Mouse (Mus musculus) gastrocnemius, postnatal 36 days (tissue): ENCODE data around the gene Spcs1. TPM values are rescaled to one million over a fixed set of nuclear protein-coding genes. Genes with fewer than 3 reads are reported as not detected.
A peak's percentile ranks its signal among the peaks of the same experiment; 100 is the strongest.

Source experiments
- DNase-seq, 2 experiments: peaks; one replicate each; pipeline ENCODE4 v3.0.0; 2022
- intact Hi-C: fragments of 180-260 bp; cut with DNase I; formaldehyde crosslinking; loops from one replicate; pipeline ENCODE4 v1.15.1; 2025
- long read RNA-seq, 2 experiments: library from polyadenylated mRNA; stranded (forward); transcript quantifications; one replicate each; pipeline ENCODE4 v2.0.0; 2021
- total RNA-seq, 2 experiments: library from RNA; stranded (reverse); gene quantifications; 2 replicates each; pipeline ENCODE4 v1.2.3; 2021

Spcs1 gene
- 100 to 1,000 TPM; 113 to 123 TPM for total RNA-seq
- long read RNA-seq, experiment 1, transcript Spcs1-204 (4 exons, 949 nt): major isoform, 242 of 254 reads
- long read RNA-seq, experiment 1, transcript Spcs1-207 (4 exons, 1,008 nt): minor isoform, 5 of 254 reads
- long read RNA-seq, experiment 1, partial matches to known transcripts: 4 of 254 reads
- long read RNA-seq, experiment 1, other reads (novel, unspliced or antisense): 3 of 254 reads
- long read RNA-seq, experiment 2, transcript Spcs1-204 (4 exons, 949 nt): major isoform, 264 of 277 reads
- long read RNA-seq, experiment 2, transcript Spcs1-207 (4 exons, 1,008 nt): minor isoform, 5 of 277 reads
- long read RNA-seq, experiment 2, partial matches to known transcripts: 2 of 277 reads
- long read RNA-seq, experiment 2, other reads (novel, unspliced or antisense): 5 of 277 reads

DNA sequence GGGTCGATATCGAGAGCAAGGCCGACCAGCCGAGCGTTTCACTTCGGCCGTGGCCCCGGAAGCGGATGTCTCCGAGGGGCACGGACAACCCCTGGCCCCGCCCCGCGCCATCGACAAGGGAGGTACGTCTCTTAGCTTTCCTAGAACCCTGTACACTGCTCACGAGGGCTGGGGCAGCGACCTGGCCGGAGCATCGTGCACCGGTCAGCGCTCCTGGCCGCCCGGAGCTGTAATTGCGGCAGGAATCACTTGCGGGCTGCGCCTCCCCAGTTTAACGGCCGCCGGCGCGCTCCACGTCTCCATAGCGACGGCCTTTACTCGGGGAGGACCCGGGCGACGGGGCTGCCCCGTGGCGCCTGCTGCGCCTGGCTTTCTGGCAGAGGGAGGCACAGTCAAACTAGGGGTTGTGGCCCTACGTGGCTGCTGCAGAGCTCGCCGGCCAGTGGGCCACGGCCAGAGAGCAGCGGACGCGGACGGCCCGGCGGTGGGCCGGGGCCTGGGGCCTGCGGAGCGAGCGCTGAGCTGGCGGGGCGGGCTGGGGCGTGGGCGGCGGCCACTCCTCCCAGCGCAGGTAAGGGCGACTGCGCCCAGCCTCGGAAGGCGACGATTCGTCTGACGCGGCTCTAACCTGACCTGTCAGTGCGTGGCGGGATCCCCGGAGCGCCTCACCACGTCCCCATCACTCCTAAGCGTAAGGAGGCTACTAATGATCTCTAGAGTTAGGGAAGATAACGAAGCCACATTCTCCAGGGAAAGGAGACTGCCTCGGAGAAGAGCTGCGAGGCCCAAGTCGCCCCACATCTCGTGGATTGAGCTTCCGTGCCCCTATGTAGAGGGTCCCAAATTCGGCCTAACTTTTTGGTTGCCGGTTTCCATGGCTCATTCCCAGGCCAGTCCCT is at the start of gene Spcs1, which contains the start of gene Glt8d1:
Spcs1 (minus strand) TSS at position 366 of the 899 bp plus-strand sequence.
Glt8d1 (plus strand) TSS at position 94 of the 899 bp plus-strand sequence.
- intact Hi-C loops: no loop called here

DNA sequence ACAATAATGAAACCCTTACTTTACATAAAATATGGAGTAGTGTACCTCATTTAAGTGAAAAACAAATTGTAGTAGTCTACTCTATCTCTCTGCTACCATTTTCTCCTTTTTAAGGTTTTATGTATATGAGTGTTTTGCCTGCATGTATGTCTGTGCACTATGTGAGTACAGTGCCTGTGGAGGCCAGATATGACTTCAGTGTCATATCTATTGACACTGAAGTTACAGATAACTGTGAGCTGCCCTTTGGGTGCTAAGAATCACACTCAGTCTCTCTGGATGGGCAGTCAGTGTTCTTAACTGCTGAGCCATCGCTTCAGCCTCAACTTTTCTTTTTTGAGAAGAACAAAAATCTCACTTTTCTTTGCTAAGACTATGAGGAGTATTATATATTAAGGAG is 44.3 kb upstream of the Spcs1 start:
- DNase-seq: no peak
- intact Hi-C loops: no loop called here

More for the DNA sequence above, at the start of gene Spcs1, which contains the start of gene Glt8d1:
- DNase-seq: peak; percentile 76 to 89

- intact Hi-C loops: no loop called here
- no peak for DNase-seq
Observed at GRCm38 (mm10) chr14:31045296-31045695, 43.8 kb upstream of the Spcs1 start.

- DNase-seq: no peak
- intact Hi-C loops: no loop called here
Observed at GRCm38 (mm10) chr14:31025785-31026184, 24.3 kb upstream of the Spcs1 start.

DNA sequence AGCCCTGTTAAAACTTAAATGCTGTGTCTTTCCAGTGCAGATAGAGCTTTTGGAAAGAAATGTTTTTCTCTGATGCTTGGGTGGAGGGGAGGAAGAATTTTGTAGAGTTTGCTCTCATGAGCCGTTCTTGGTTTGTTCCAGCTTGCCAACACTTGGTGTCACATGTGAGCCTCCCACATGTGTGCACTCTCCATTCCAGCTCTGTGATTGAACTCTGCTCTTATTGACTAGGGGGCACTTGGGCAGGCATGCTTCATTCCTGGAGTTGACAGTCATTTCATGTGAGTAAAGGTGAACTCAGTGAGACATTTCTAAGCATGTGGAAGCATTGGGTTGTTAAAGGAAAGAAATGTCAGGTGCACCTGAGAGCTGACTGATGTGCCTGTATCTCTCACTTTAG is 21.1 kb upstream of the Spcs1 start:
- no peak for DNase-seq
- intact Hi-C loops: loop anchor here (5.0 kb wide), 1 partner anchor 40 kb away; no protein-coding TSS in a partner anchor

DNA sequence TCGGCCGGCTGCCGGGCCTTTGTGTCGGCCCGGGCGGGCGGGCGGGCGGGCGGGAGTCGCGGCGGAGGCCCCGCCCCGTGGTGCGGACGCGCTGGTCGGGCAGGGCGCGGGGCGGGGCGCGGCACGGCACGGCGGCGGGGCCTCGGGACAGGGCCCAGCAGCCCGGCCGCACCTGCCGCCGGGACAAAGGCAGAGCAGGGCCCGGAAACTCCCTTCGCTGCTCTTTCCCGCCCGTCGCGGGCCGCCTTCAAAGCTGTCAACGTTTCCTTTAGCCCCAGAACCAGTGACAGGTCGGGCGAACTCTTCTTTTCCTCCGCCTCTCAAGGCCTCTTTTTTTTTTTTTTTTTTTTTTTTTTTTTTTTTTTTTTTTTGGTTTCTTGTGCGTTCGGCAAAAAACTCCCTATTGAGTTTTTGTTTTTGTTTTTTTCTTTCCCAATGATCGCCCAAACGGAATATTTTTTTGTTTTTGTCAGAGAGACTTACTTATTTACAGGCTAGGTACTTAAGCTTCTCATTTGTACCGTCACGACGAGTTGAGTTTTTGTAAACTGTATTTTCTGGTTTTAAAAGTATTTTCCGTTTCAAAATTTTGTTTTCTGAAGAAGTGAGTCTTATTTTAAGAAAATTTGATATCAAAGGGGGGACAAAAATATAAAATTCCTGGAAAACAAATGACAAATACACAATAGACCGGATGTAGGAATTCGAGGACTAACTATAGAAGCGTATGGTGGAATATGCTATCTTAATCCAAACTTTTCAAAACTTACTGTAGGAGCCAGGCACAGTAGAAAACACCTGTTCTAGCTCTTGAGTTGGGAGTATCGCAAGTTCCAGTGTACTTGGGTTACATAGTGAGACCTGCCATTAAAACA is 18.1 kb upstream of the Spcs1 start:
- intact Hi-C loops: loop anchor here (5.0 kb wide), 1 partner anchor 43 kb away; no protein-coding TSS in a partner anchor
- peak in 1 of 2 experiments; percentile 67 for DNase-seq

GRCm38 (mm10) chr14:31018860-31019291 is 17.4 kb upstream of the Spcs1 start, which contains the start of the genes Pbrm1 and Gnl3:
Gene Pbrm1 (plus strand): TSS chr14:31019138.
Gene Gnl3 (minus strand): TSS chr14:31019152.
- peak; percentile 92 to 95 for DNase-seq
- intact Hi-C loops: no loop called here

DNA sequence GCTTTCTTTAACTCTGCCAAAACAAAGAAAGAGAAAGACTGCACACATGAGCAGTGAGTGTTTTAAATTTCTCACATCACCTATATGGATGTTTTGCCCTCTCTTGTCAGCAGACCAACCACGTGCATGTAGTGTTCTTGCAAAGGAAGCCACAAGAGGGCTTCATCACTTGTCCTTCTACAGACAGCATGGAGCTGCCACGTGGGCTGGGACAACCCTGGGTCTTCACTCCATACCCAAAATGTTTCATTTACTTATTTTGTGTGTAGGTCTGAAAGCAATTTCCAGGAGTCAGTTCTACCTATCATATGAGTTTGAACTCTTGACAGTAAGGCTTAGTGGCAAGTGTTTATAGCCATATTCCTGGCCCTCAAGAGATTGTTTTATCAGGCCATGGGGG is 16.4 kb upstream of the Spcs1 start:
- intact Hi-C loops: no loop called here
- DNase-seq: no peak

DNA sequence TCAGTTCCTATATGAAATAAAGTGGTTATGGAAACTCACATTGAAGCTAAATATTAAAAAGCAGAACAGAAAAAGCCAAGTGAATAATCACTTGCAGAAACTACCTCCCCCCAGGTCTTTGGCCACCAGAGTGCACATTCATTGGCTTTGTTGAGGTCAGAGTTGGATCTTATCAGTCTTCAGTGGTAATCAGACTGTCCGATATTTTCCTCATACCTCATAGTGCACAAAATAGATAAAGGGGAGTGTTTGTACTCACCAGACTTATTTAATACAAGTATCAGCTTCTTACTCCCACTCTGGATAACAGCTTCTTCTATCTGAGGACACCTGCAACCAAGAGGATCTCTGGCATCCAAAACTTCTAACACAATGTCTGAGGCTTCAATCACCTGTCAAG is 14.6 kb upstream of the Spcs1 start:
- intact Hi-C loops: no loop called here
- DNase-seq: no peak

DNA sequence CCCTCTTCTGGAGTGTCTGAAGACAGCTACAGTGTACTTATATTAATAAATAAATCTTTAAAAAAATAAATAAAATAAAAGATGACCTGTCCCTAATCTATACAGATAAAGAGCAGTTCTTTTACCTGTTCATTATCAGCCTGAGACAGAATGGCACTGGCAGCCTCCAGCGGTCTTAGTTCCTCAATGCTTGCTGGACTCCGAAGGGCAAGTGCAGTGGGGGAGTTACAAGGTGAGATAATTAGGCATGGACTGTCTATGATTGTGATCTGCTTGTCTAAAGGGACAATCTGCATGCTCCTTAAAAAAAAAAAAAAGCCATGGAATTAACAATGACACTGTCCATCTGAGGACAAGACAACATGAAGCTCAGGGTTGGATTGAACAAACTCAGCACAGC is 12.5 kb upstream of the Spcs1 start:
- intact Hi-C loops: loop anchor here (1.0 kb wide), 1 partner anchor 19 kb away; no protein-coding TSS in a partner anchor
- DNase-seq: no peak

- intact Hi-C loops: no loop called here
- DNase-seq: no peak
Observed at GRCm38 (mm10) chr14:31011588-31011987, 10.1 kb upstream of the Spcs1 start.

DNA sequence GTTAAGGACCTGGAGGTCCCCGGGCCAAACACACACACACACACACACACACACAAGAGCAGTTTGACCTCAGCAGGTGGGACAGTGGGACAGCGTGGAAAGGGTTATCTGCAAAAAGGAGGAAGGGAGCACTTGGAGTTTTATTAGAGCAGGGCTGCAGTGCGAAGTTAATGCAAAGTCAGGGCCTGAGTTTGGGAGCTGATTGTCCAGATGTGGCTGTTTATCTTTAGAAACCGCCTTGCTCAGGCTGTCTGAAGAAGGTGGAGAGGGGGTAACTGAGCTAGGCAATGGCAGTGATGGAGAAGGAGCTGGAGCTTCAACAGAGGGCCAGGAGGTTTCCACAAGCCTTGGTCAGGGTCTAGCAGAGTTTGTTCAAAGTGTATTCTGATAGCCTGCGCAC is 5.3 kb upstream of the Spcs1 start:
- intact Hi-C loops: no loop called here
- DNase-seq: no peak

DNA sequence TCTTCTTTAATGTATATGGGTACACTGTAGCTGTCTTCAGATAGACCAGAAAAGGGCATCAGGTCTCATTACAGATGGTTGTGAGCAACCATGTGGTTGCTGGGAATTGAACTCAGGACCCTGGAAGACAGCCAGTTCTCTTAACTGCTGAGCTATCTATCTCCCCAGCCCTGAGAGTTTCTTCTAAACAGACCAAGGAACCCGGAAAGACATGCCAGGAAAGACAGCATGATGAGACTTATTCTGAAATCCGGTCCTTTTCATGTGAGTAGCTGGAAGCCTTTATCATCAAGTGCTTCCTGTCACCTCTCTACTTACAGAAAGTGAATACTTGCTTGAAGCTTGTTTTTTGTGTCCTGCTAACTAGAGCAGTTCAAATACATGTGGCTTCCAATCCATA is 3.1 kb upstream of the Spcs1 start:
- intact Hi-C loops: no loop called here
- DNase-seq: no peak

DNA sequence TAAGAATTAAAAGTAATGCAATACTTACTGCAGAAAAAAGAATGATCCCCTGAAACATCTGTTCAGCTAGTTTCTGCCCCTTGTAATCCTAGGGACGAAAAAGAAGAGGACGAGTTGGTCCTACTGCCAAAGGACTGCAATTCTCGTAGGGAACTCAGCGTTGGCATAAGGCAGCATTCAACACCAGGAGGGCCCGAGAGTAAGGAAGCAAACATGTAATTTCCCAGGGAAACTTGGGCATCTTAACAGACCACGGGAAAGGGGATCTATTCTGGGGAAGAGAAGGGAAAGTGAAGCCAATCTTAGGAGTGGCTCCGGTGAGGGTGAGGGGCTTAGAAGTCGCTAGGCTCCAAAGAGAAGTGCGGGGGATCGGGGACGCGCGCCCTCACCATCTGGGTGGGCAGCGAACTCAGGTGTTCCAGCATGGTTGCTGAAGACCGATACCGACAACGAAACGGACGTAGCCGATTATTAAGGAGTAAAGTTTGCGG is 611 bp downstream of the Spcs1 start:
- DNase-seq: no peak
- intact Hi-C loops: no loop called here

DNA sequence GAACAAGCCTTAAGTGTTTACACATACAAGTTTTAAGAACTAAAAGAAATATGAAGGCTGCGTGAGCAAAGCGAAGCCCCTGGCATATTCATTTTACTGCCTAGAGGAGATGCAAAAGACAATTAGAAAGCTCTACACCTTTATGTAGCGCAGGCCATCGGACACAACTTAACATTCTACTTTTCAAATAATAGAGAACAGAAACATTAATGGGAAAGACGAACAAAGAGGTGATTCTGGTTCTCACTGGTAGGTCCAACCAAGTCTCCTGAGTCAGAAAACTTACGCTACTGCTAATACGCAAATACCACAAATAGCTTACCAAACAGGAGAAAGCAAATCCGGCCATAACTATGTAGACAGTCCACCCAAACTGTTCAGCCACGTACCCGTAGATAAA is 1.1 kb downstream of the Spcs1 start:
- intact Hi-C loops: no loop called here
- no peak for DNase-seq

DNA sequence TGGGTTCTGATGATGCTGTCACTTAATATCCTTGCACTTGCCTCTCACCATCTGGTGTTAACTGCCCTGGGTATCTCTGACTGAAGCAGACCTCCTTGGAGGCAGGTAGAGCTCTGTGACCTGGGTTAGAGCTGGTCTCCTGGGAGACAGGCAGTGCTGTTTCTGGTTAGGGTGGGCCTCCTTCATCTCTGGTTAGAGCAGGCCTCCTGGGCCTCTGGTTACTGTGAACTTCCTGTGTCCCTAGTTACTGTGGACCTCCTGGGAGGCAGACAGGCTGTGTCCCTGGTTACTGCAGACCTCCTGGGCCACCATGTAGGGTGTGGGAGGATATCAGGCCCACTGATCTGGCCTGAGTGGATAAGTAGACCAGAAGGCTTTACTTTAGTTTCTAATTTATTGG is 5.1 kb downstream of the Spcs1 start:
- intact Hi-C loops: no loop called here

DNA sequence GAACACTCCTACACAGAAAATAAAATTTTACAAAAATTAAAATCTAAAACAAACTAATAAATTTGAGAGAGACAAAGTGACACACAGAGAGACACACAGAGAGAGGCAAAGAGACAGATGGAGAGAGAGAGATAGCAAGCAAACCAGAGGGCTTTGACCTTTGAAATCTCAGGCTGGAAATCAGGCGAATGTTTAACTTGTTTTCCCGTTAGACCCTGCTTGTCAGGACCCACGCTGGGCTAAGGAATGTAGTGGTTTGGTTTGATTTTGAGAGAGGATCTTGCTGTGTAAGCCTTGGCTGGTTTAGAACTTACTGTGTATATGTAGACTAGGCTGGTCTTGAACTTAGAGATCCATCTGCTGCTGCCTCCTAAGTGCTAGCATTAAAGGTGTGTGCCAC is 25.2 kb downstream of the Spcs1 start:
- no peak for DNase-seq
- intact Hi-C loops: no loop called here

More for the DNA sequence above, 5.1 kb downstream of the Spcs1 start:
- DNase-seq: no peak

GRCm38 (mm10) chr14:30974204-30974603 is 27.3 kb downstream of the Spcs1 start:
- intact Hi-C loops: no loop called here
- DNase-seq: no peak

DNA sequence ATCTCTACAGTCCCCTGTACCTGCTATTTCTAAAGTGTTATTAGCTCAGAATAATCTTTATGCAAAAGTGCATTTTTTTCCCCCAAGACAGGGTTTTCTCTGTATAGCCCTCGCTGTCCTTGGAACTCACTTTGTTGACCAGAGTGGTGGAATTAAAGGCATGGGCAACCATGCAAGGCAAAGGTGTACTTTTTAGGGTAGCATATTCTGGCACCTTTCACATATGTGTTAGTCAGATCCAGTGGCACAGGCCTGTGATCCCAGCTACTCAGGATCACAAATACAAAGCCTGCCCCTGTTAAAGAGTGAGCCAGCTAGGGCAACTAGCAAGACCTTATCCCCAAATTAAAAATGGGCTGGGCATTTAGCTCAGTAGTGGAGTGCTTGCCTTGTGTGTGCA is 41.1 kb downstream of the Spcs1 start:
- intact Hi-C loops: no loop called here
- no peak for DNase-seq

- intact Hi-C loops: no loop called here
Observed at GRCm38 (mm10) chr14:30959031-30959430, 42.4 kb downstream of the Spcs1 start.

More at GRCm38 (mm10) chr14:30959031-30959430, 42.4 kb downstream of the Spcs1 start:
- DNase-seq: no peak
